Mouse (Mus musculus) megakaryocyte, adult 5-6 weeks (primary cell): Measurements from ENCODE around the gene Col5a1. TPM values are rescaled to one million over a fixed set of nuclear protein-coding genes. Genes with fewer than 3 reads are reported as not detected.

Source experiments
- ATAC-seq: 2 replicates; pipeline ENCODE4 v1.8.0; 2016; ENCODE audit warnings: mild to moderate bottlenecking, inconsistent platforms; ENCODE audit not compliant: poor library complexity, severe bottlenecking
- total RNA-seq, 2 experiments: library from RNA; stranded (forward) in 1 of 2; stranded (reverse) in 1 of 2; fragments of 153-499, 151-499 nt in 1 of 2; fragments of 221-1000, 200-1000 nt in 1 of 2; gene quantifications; 2 replicates each; pipeline versions ENCODE4 v1.2.3 to v1.2.4; 2015 to 2017

Col5a1 gene
- total RNA-seq (2015) (0.78 and 2.2 TPM in 2 replicates), total RNA-seq (2017) (0.77 and 1.1 TPM in 2 replicates)

- ATAC-seq = no peak
Observed at GRCm38 (mm10) chr2:27886148-27886551, at the start of gene Col5a1. Col5a1 (plus strand) TSS chr2:27886425.

- ATAC-seq = no peak
Observed at GRCm38 (mm10) chr2:27838112-27838511, 48.1 kb upstream of the Col5a1 start.

- ATAC-seq = no peak
Observed at GRCm38 (mm10) chr2:27840890-27841289, 45.3 kb upstream of the Col5a1 start.

- no peak for ATAC-seq
Observed at GRCm38 (mm10) chr2:27842893-27843292, 43.3 kb upstream of the Col5a1 start.

- no peak for ATAC-seq
Observed at GRCm38 (mm10) chr2:27844885-27845284, 41.3 kb upstream of the Col5a1 start.

GRCm38 (mm10) chr2:27847001-27847400 lies 39.2 kb upstream of the Col5a1 start:
- ATAC-seq = no peak

GRCm38 (mm10) chr2:27847851-27848435 lies 38.3 kb upstream of the Col5a1 start:
- ATAC-seq = no peak

GRCm38 (mm10) chr2:27848466-27848865 lies 37.8 kb upstream of the Col5a1 start:
- no peak for ATAC-seq

- ATAC-seq = no peak
Observed at GRCm38 (mm10) chr2:27858348-27858903, 27.8 kb upstream of the Col5a1 start.

GRCm38 (mm10) chr2:27861576-27862238 lies 24.5 kb upstream of the Col5a1 start:
- no peak for ATAC-seq

GRCm38 (mm10) chr2:27864491-27865365 lies 21.5 kb upstream of the Col5a1 start:
- ATAC-seq = no peak

GRCm38 (mm10) chr2:27870586-27870985 lies 15.6 kb upstream of the Col5a1 start:
- no peak for ATAC-seq

GRCm38 (mm10) chr2:27871056-27871455 lies 15.2 kb upstream of the Col5a1 start:
- no peak for ATAC-seq

- no peak for ATAC-seq
Observed at GRCm38 (mm10) chr2:27872276-27872675, 13.9 kb upstream of the Col5a1 start.

GRCm38 (mm10) chr2:27873030-27873429 lies 13.2 kb upstream of the Col5a1 start:
- no peak for ATAC-seq

- no peak for ATAC-seq
Observed at GRCm38 (mm10) chr2:27874596-27874995, 11.6 kb upstream of the Col5a1 start.

GRCm38 (mm10) chr2:27875231-27875630 lies 11.0 kb upstream of the Col5a1 start:
- no peak for ATAC-seq

GRCm38 (mm10) chr2:27875786-27876185 lies 10.4 kb upstream of the Col5a1 start:
- no peak for ATAC-seq

- ATAC-seq = no peak
Observed at GRCm38 (mm10) chr2:27876724-27877504, 9.3 kb upstream of the Col5a1 start.

GRCm38 (mm10) chr2:27878066-27878465 lies 8.2 kb upstream of the Col5a1 start:
- no peak for ATAC-seq

- no peak for ATAC-seq
Observed at GRCm38 (mm10) chr2:27883276-27883675, 2.9 kb upstream of the Col5a1 start.
